Mouse (Mus musculus): ENCODE data around the gene D830030K20Rik. TPM values are rescaled to one million over a fixed set of nuclear protein-coding genes. Genes with fewer than 3 reads are reported as not detected.
A peak's percentile ranks its signal among the peaks of the same experiment; 100 is the strongest.
"Not testable (repeated sequence)": the region's sequence is repeated elsewhere in the genome, so short reads cannot be mapped to it uniquely, and the experiment has no call there.

The D830030K20Rik gene
- 26.4 and 29.5 TPM in 2 replicates for polyA plus RNA-seq (2014; fragmentation: Nextera tagmentation; extraction: Ambion mirVana)

GRCm38 (mm10) chr14:3208272-3209152, at the start of gene D830030K20Rik:
D830030K20Rik (plus strand) TSS chr14:3208488.
- not testable (repeated sequence) for H3K4me1 ChIP-seq (ENCODE audit: control insufficient read depth, insufficient read depth, low read length); H3K36me3 ChIP-seq (ENCODE audit: control insufficient read depth, insufficient read depth, low read length); H3K27me3 ChIP-seq (ENCODE audit: control insufficient read depth, insufficient read depth, low read length); H3K27ac ChIP-seq (ENCODE audit: low read depth, low read length); H3K9me3 ChIP-seq (ENCODE audit: control insufficient read depth, low read length)
- ATAC-seq (ENCODE audit: low read depth), result peak; percentile 79; the same call in 1 of the 2 replicates
- WGBS, result 0% methylated on average over 24 of the region's 62 CpGs
- H3K4me2 ChIP-seq (ENCODE audit: low read depth, low read length), result peak within 1 kb of the TSS; percentile 55
- H3K4me3 ChIP-seq (ENCODE audit: low read depth, low read length), result peak within 1 kb of the TSS; percentile 44
- H3K9ac ChIP-seq (replicated peaks; ENCODE audit: low read depth, low read length), result peak within 1 kb of the TSS; percentile 51; the same call in 1 of the 2 replicates

- H3K9ac ChIP-seq (replicated peaks; ENCODE audit: low read depth, low read length); H3K4me2 ChIP-seq (ENCODE audit: low read depth, low read length); H3K27me3 ChIP-seq (ENCODE audit: control insufficient read depth, insufficient read depth, low read length); H3K36me3 ChIP-seq (ENCODE audit: control insufficient read depth, insufficient read depth, low read length); H3K4me3 ChIP-seq (ENCODE audit: low read depth, low read length); H3K27ac ChIP-seq (ENCODE audit: low read depth, low read length); H3K4me1 ChIP-seq (ENCODE audit: control insufficient read depth, insufficient read depth, low read length); ATAC-seq (ENCODE audit: low read depth); H3K9me3 ChIP-seq (ENCODE audit: control insufficient read depth, low read length): not testable (repeated sequence)
- WGBS, result no CpG with 5 or more reads among the region's 2 CpGs
Observed at GRCm38 (mm10) chr14:3187955-3188354, 20.3 kb upstream of the D830030K20Rik start, which contains the start of gene Gm5795. Gm5795 (plus strand) TSS chr14:3188255.

GRCm38 (mm10) chr14:3209367-3209766, 1.1 kb downstream of the D830030K20Rik start:
- H3K4me1 ChIP-seq (ENCODE audit: control insufficient read depth, insufficient read depth, low read length); H3K27ac ChIP-seq (ENCODE audit: low read depth, low read length); H3K9ac ChIP-seq (replicated peaks; ENCODE audit: low read depth, low read length); H3K36me3 ChIP-seq (ENCODE audit: control insufficient read depth, insufficient read depth, low read length); ATAC-seq (ENCODE audit: low read depth); H3K9me3 ChIP-seq (ENCODE audit: control insufficient read depth, low read length); H3K4me3 ChIP-seq (ENCODE audit: low read depth, low read length); H3K27me3 ChIP-seq (ENCODE audit: control insufficient read depth, insufficient read depth, low read length); H3K4me2 ChIP-seq (ENCODE audit: low read depth, low read length): not testable (repeated sequence)
- 12% methylated on average over 9 of the region's 11 CpGs for WGBS

GRCm38 (mm10) chr14:3262531-3262930, 54.2 kb downstream of the D830030K20Rik start:
- not testable (repeated sequence) for ATAC-seq (ENCODE audit: low read depth); H3K4me1 ChIP-seq (ENCODE audit: control insufficient read depth, insufficient read depth, low read length); H3K4me2 ChIP-seq (ENCODE audit: low read depth, low read length); H3K27me3 ChIP-seq (ENCODE audit: control insufficient read depth, insufficient read depth, low read length); H3K36me3 ChIP-seq (ENCODE audit: control insufficient read depth, insufficient read depth, low read length); H3K4me3 ChIP-seq (ENCODE audit: low read depth, low read length); H3K9me3 ChIP-seq (ENCODE audit: control insufficient read depth, low read length); H3K9ac ChIP-seq (replicated peaks; ENCODE audit: low read depth, low read length); H3K27ac ChIP-seq (ENCODE audit: low read depth, low read length)
- 83% methylated on average over 2 of the region's 2 CpGs for WGBS

Other genes starting within 250 kb of the D830030K20Rik start
- gene Gm2888, start 178.5 kb upstream of the D830030K20Rik start, polyA plus RNA-seq (2014; fragmentation: Nextera tagmentation; extraction: Ambion mirVana), result not detected in 2 replicates
- gene Gm2897, start 159.2 kb upstream of the D830030K20Rik start, polyA plus RNA-seq (2014; fragmentation: Nextera tagmentation; extraction: Ambion mirVana), result 17.0 and 19.1 TPM in 2 replicates
- gene Gm10340, start 74.5 kb upstream of the D830030K20Rik start, polyA plus RNA-seq (2014; fragmentation: Nextera tagmentation; extraction: Ambion mirVana), result not detected in 2 replicates
- gene Gm5795, start 20.2 kb upstream of the D830030K20Rik start, polyA plus RNA-seq (2014; fragmentation: Nextera tagmentation; extraction: Ambion mirVana), result 0.29 and 0.61 TPM in 2 replicates
- 0.28 and 0.48 TPM in 2 replicates for gene Gm2956, start 124.1 kb downstream of the D830030K20Rik start, polyA plus RNA-seq (2014; fragmentation: Nextera tagmentation; extraction: Ambion mirVana)
- gene Gm10413, start 186.6 kb downstream of the D830030K20Rik start, polyA plus RNA-seq (2014; fragmentation: Nextera tagmentation; extraction: Ambion mirVana), result not detected in 2 replicates
- gene Gm10409, start 204.1 kb downstream of the D830030K20Rik start, polyA plus RNA-seq (2014; fragmentation: Nextera tagmentation; extraction: Ambion mirVana), result 21.2 and 26.3 TPM in 2 replicates
- gene Gm3005, start 219.6 kb downstream of the D830030K20Rik start, polyA plus RNA-seq (2014; fragmentation: Nextera tagmentation; extraction: Ambion mirVana), result 9.2 and 12.1 TPM in 2 replicates
- not detected in 2 replicates for gene Gm10408, start 240.9 kb downstream of the D830030K20Rik start, polyA plus RNA-seq (2014; fragmentation: Nextera tagmentation; extraction: Ambion mirVana)

Measured in neural tube, embryonic 14.5 days (tissue).